Mouse (Mus musculus) embryonic fibroblast, embryonic 13.5 days (primary cell): ENCODE results near the gene Tshz2. TPM values are rescaled to one million over a fixed set of nuclear protein-coding genes. Genes with fewer than 3 reads are reported as not detected.
A peak's percentile ranks its signal among the peaks of the same experiment; 100 is the strongest.

ENCODE experiments used
- H3K27ac ChIP-seq: 2 replicates; pipeline ENCODE4 v1.5.1; 2012; ENCODE audit warnings: low read length, control low read depth, inconsistent platforms; ENCODE audit not compliant: insufficient read depth
- H3K4me1 ChIP-seq: 2 replicates; pipeline ENCODE4 v1.6.1; 2011; ENCODE audit warnings: low read length; ENCODE audit not compliant: control insufficient read depth, insufficient read depth
- H3K4me3 ChIP-seq: 2 replicates; pipeline ENCODE4 v1.5.1; 2011; ENCODE audit warnings: mild to moderate bottlenecking, control low read depth, low read length; ENCODE audit not compliant: insufficient read depth
- CTCF ChIP-seq: IDR thresholded peaks from 2 replicates; pipeline ENCODE4 v1.5.1; 2011; ENCODE audit warnings: mild to moderate bottlenecking, control low read depth, low read length, moderate library complexity, borderline replicate concordance; ENCODE audit not compliant: insufficient read depth
- POLR2A ChIP-seq: IDR thresholded peaks from 2 replicates; pipeline ENCODE4 v1.6.1; 2011; ENCODE audit warnings: low read depth, mild to moderate bottlenecking, control low read depth, low read length, moderate library complexity
- polyA plus RNA-seq: library from polyadenylated mRNA; stranded (reverse); fragments of >200 nt; gene quantifications from 2 replicates; pipeline ENCODE4 v1.2.4, GENCODE M21; 2011; ENCODE audit warnings: low read depth; ENCODE audit not compliant: missing spikeins, insufficient read length

Gene Tshz2
- polyA plus RNA-seq, 1 experiment: 10.7 TPM

DNA sequence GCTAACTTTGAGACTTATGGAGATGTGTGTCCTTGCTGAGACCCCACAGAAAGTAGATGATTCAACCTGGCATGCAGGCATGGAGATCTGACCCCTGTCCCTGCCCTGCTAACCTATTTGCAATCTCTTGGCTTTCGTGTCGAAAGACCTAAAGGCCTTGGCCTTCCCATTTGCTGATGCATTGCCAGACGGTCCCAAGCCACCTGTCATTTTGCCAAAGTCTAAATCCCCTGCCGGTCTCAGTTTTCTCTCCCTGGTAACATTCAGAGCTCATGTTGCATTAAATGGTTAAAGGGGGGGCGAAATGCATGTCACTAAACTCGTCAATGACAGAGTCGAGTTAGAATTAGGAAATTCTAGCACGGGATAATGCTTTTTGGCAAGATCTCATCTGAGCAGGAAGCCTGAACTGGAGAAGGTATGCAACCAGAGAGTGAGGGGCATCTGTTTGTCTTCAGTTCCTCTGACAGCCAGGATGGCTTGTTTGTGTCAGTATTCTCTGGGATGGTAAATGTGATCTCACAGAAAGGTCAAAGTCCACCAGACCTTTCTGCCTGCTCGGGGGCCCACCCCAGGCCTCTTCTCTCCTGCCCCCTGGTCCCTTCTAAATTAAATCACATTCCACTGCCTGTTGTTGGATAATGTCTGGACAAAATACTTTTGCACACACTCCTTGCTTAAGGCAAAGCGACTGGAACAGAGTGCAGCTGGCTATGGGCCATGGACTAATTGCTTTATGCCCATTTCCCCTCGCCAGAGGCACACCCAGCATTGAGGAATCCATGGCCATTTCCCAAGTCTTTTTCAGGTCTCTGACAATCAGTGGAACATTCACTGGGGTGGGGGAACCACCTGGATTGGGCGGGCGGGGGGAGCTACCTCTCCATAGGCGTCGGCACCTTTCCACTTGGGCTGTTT is 118.0 kb downstream of the Tshz2 start:
- H3K4me1 ChIP-seq: peaks cover 4% of the 10 kb centered on the region; the same call in 1 of the 2 replicates
- H3K27ac ChIP-seq: 0 out of 2 replicates have a peak overlapping the region, but pooled peaks have one; percentile 10
- TF ChIP-seq POLR2A: no peak
- no peak overlapping the region for H3K4me3 ChIP-seq

DNA sequence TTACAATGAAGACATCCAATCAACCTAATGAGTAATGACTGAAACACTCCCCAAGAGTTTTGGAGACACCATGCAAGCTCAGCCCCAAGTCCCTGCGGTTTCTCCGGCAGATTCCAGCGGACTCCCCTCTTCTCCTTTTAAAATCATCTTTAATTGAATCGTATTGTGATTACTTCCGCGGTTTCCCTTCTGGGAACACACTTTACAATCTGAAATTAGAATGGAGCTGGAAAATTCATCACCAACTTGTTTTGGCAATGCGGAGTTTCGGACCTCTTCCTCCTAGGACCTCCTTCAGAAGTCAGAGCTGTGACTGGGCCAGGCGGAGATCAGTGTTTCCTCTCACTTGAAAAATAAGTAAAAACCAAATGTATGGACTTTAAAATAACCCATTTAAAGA is 119.3 kb downstream of the Tshz2 start:
- peaks cover 4% of the 10 kb centered on the region; the same call in 1 of the 2 replicates for H3K4me1 ChIP-seq
- TF ChIP-seq POLR2A (no peak), CTCF (no peak)
- no peak overlapping the region for H3K4me3 ChIP-seq
- H3K27ac ChIP-seq: no peak overlapping the region

- TF ChIP-seq CTCF (no peak), POLR2A (no peak)
- peaks cover 6% of the 10 kb centered on the region; the same call in 1 of the 2 replicates for H3K4me1 ChIP-seq
- no peak overlapping the region for H3K4me3 ChIP-seq
- no peak overlapping the region for H3K27ac ChIP-seq
These were observed 120.6 kb downstream of the Tshz2 start for GRCm38 (mm10) chr2:169753432-169753831.

DNA sequence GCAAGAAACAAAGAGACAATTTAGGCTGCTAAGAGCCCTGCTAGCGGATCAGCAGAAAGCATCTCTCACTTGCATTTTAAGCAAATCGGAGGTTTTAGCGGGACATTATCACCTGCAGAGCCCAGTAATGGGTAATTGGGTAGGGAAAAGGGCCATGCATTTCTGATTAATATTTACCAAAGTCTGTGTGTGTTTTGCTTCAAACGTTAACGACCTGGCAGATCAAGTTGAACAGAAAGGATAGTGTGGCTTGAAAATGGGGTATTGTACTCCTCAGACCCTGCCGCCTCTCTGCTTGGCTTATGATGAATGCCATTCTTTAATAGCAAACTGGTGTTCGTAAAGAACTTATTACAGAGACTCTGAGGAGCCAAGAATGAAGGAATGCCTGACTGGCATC is 122.3 kb downstream of the Tshz2 start:
- Histone ChIP-seq H3K27ac (no peak overlapping the region), H3K4me1 (peaks cover 6% of the 10 kb centered on the region; the same call in 1 of the 2 replicates), H3K4me3 (no peak overlapping the region)
- TF ChIP-seq CTCF (no peak), POLR2A (no peak)

DNA sequence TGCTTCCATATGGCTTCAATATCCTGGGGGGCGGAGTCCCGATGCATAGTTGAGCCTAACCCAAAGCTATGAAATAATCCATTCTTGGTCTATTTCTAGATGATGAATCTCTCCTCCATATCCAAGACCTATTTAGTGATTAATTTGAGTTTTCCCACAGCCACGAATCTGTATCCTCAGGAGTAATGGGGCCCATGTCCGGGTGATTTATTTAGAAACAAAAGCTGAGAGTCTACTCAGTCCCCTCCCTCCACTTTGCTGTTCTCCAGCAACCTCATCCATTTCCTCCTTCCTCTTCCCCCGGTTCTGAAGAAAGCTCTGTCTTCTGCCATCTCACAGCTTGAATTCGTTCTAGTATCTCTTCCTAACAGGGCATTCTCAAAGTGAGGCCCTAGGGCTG is 125.3 kb downstream of the Tshz2 start:
- Histone ChIP-seq H3K4me1 (peaks cover 2% of the 10 kb centered on the region; the same call in 1 of the 2 replicates), H3K27ac (no peak overlapping the region), H3K4me3 (no peak overlapping the region)
- TF ChIP-seq CTCF: no peak
- no peak for TF ChIP-seq POLR2A

DNA sequence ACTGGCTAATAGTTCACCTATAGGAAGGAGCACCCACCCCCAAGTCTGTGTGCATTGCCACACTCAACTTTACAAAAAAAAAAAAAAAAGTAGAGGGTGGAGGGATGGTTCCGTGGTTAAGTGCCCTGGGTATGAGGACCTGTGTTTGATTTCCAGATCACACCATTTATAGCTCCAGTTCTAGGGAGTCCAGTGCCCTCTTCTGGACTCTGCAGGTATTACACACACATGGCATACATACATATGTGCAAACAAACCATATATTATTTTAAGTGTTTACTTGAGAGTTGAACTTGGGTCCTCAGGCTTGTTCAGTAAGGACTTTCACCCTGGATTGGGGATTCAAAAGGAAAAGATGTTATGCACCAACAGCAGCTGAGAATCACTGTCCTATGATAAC is 127.3 kb downstream of the Tshz2 start:
- Histone ChIP-seq H3K4me1 (peaks cover 2% of the 10 kb centered on the region; the same call in 1 of the 2 replicates), H3K27ac (no peak overlapping the region), H3K4me3 (no peak overlapping the region)
- TF ChIP-seq POLR2A: no peak
- no peak for TF ChIP-seq CTCF

- TF ChIP-seq POLR2A: no peak
- Histone ChIP-seq H3K27ac (no peak overlapping the region), H3K4me3 (no peak overlapping the region), H3K4me1 (0 out of 2 replicates have a peak, but pooled peaks cover 2% of the 10 kb centered on the region)
These were observed 128.9 kb downstream of the Tshz2 start for GRCm38 (mm10) chr2:169761726-169762125.

DNA sequence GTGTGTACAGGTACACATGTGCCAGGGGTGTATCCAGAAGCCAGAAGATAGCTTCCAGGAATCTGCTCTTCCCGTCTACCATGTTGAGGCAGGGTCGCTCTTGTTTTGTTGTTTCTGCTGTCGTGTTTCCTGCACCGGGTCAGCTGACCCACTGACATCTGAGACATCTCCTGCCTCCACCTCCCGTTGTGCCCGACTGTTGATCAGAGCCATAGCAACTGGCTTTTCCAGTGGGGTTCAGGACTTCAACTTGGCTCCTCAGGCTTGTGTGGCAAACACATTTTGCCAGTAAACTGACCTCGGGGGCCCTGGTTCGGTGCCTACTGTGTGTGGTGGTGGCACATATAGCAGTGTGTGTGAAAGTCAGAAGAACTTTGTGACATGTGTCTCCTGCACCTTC is 129.5 kb downstream of the Tshz2 start:
- Histone ChIP-seq H3K4me3 (no peak overlapping the region), H3K4me1 (0 out of 2 replicates have a peak, but pooled peaks cover 2% of the 10 kb centered on the region), H3K27ac (no peak overlapping the region)
- no peak for TF ChIP-seq CTCF

GRCm38 (mm10) chr2:169763716-169764115 is 130.9 kb downstream of the Tshz2 start:
- Histone ChIP-seq H3K4me3 (no peak overlapping the region), H3K4me1 (no peaks in the 10 kb centered on the region), H3K27ac (no peak overlapping the region)
- TF ChIP-seq CTCF (no peak), POLR2A (no peak)

DNA sequence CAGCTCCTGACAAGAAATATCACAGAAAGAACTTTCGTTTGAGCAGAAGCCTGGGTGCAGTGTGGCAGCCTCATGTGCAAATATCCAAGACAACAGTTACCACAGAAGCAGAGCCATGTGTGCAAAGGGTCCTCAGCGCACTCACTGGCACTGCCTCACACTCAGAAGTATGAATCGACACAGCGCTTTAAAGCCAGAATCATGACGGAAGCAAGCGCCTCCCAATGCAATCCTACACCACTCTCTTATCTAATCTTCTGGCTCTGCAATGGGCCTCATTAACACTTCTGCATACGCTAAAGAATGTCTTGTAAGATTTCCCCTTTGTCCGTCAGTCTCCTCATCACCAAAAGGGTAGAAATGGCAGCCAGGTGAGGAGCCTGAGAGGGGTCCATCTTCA is 133.4 kb downstream of the Tshz2 start:
- Histone ChIP-seq H3K4me1 (no peaks in the 10 kb centered on the region), H3K4me3 (no peak overlapping the region), H3K27ac (no peak overlapping the region)
- no peak for TF ChIP-seq CTCF
- no peak for TF ChIP-seq POLR2A

DNA sequence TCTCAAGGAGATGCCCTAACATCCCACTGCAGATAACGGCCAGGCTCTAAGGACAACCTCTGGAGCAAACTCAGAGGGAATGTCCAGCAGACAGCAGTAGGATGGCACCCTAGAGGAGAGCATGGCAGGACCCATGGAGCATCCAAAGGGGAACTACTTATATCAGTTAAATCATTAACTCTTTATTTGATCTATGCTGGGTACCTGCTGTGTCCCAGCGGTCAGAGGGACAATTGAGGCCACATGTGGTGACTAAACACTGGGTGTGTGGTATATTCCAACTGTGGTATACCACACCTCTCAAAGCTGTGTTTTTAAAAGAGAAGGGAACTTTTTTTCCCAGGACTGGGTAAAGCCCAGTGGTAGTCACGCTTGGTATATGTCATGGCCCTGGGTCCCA is 134.5 kb downstream of the Tshz2 start:
- no peaks in the 10 kb centered on the region for H3K4me1 ChIP-seq
- no peak for TF ChIP-seq POLR2A
- no peak for TF ChIP-seq CTCF
- no peak overlapping the region for H3K27ac ChIP-seq
- H3K4me3 ChIP-seq: no peak overlapping the region
